Mouse (Mus musculus) spleen, embryonic (tissue): Measurements from ENCODE around the gene Ddx6.

Experiments
- CTCF ChIA-PET: fragments of 350-600 bp; sonication (Branson Sonifier 250); formaldehyde crosslinking; loops from one replicate; lab custom pipeline; 2022; lab: Charles Lee

The Ddx6 gene

DNA sequence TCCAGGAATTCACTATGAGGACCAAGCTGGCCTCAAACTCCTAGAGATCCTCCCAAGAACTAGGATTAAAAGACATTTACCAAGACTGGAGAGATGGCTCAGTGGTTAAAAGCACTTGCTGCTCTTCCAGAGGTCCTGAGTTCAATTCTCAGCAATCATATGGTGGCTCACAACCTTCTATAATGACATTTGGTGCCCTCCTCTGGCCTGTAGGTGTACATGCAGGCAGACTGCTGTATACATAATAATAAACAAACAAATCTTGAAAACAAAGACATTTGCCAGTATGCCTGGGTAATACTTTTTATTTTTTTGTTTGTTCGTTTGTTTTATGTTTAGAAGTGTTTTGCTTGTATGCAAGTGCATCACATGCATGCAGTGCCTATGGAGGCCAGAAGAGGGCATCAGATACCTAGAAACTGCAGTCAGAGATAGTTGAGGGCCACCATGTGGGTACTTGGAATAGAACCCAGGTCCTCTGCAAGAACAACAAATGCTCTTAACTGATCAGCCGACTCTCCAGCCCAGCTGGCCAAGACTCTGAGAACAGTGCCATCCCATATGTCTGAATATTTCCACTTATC lies 73.7 kb downstream of the Ddx6 start:
- CTCF ChIA-PET, result no interaction called here

GRCm38 (mm10) chr9:44679565-44679964 lies 74.9 kb downstream of the Ddx6 start:
- CTCF ChIA-PET, result interaction anchor here (0.5 kb wide), 1 partner anchor 181 kb away, joined by 3 read pairs; no protein-coding TSS in a partner anchor

DNA sequence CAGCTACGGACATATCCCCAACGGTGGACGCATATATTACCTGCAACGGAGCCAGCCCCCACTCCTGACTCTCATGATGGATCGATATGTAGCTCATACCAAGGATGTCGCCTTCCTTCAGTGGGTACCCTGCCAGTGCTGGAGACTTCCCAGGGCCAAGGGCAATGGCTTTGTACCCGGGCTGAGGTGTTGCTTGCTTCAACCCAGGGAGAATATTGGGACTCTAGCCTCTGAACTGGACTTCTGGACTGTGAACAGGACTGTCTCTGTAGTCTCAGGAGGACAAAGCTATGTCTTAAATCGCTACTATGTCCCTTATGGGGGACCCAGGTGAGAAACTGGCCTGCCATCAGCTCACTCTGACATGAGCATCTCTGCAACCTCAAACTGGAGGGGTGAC lies 78.4 kb downstream of the Ddx6 start:
- CTCF ChIA-PET, result no interaction called here

GRCm38 (mm10) chr9:44685346-44686330 lies 80.9 kb downstream of the Ddx6 start:
- CTCF ChIA-PET, result interaction anchor here (0.6 to 1.0 kb wide), 3 partner anchors 26 to 291 kb away, joined by 3 to 7 read pairs (median 4); no protein-coding TSS in a partner anchor

- CTCF ChIA-PET, result interaction anchor here (0.7 kb wide), 1 partner anchor 292 kb away, joined by 4 read pairs; no protein-coding TSS in a partner anchor
Observed at GRCm38 (mm10) chr9:44686638-44687037, 81.9 kb downstream of the Ddx6 start.

DNA sequence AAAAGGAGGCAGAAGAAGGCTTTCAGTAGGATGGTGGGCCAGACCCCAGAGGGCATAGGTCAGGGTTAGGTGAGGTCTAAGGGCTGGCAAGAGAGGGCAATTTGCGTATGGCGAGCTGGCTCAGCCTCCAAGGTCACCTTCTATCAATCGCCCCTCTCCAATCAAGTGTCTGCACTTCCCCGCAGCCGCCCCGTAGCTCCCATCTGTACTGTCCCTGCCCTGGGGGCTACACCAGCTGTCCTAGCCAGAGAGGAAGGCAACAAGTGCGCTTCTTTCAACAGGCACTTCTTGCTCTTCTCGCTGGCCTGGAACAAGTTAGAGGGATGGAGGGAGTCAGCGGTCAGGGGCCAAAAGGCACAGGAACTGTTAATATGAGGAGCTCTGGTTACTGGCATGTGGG lies 83.3 kb downstream of the Ddx6 start:
- CTCF ChIA-PET, result no interaction called here
